Mouse (Mus musculus): ENCODE data around the gene Lmbrd1.
"Not testable (repeated sequence)": the region's sequence is repeated elsewhere in the genome, so short reads cannot be mapped to it uniquely, and the experiment has no call there.

Lmbrd1 gene

DNA sequence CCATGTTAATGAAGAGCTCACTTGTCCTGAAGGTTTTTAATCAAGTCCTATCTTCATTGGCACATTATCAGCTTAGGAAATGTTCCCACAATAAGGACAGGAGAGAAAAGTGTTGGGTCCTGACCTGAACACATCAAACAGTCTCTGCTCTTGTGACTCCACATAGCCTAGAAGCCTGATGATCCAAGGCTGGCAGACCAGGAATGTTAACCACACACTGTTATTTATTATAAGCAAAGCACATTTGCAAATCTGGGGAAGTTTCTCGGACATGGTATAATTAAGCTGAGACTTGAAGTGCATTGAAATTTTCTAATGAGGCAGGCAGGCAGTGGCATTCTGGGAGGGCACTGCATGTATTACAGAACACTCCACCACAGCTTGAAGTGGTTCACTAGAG lies 41.8 kb downstream of the Lmbrd1 start:
- DNase-seq (ENCODE audit: low read depth in 2 of 2, low spot score in 2 of 2): no peak

DNA sequence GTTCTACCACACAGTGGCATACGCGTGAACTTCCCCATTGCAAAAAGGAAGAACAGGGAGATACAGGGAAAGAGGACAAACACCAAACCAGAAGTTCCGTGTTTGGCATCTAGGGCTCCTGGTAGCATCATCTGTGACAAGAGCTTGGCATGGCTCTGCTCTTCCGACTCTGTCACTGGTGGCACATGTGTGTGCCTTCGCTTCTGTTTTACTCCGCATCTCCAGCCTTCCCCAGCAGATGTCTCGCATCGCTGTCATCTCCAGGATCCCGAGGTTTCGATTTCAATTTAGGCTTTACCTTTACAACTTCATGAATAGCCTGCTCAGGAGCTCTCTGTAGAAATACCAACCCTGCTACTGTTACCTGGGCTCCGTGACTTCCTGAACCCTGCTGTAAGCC lies 51.4 kb downstream of the Lmbrd1 start:
- no peak for DNase-seq (ENCODE audit: low read depth in 2 of 2, low spot score in 2 of 2)

DNA sequence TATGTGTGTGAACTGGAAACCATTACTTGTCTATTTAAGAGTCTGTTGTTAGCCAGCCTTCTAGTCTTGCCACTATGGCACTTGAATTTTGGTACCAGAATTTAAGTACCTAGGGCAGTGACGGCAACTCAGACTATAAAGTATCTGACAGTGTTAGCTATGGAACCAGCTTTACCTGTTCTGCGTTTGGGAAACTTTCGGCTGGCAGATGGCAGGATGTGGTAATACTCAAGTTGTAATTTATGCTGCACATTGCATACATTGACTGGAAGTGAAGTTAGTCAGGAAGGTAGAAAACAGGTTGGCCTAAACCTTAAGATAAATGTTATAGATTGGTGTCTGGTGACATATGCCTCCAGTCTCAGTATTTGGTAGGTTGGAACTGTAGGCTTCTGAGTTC lies 53.9 kb downstream of the Lmbrd1 start:
- no peak for DNase-seq (ENCODE audit: low read depth in 2 of 2, low spot score in 2 of 2)

DNA sequence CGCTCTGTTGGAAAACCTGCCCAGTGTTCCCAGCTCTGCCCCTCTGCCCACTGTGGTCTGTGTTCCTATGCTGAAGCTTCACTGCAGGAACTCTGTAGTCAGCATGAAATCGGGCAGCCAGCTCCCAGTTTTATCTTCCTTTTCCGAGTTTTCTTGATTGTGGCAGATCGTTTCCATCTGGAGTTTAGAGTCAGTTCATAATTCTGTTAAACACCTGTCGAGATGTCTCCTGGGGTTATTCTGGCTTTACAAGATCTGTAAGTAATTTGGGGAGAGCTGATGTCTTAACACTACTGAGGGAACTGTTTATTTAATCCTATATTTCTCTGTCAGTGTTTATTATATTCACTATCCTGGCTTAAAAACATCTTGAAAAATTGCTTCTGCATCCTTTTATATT lies 56.4 kb downstream of the Lmbrd1 start:
- DNase-seq (ENCODE audit: low read depth in 2 of 2, low spot score in 2 of 2): no peak

DNA sequence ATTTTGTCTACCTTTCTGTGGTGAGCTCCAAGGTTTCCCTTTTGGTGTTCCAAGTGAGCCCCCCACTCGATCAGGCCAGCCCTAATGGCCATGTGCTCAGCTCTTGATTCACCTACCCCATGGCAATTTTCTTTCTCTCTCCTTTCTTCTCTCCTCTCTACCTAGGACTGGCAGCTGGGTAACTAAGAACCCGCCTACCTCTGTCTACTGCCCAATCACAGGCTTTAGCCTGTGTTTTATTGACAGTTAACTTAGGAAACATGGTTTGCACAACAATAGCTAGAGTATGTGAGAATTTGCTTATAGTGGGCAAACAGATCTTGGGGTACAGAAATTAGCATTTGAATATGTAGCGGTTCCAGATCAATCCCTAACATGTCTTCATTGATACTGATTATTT lies 62.5 kb downstream of the Lmbrd1 start:
- DNase-seq (ENCODE audit: low read depth in 2 of 2, low spot score in 2 of 2): no peak

DNA sequence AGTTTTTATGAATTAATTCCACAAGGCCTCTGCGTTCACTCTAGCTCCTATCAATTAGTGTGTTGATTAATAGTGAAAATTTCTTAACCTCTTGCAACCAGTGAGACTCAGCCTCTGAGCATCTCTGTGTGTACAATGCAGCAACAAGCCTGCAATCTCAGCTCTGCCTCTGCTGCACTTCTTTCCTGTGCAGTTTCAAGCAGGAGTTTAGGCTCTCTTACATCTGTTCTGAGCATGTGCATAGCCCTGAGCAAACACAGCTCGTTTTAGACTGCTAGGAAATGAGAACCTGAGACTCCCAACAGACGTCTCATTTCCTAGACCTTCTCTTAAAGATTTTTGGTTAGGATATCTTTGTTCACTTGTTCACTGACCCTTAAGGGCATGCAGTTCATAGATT lies 63.1 kb downstream of the Lmbrd1 start:
- no peak for DNase-seq (ENCODE audit: low read depth in 2 of 2, low spot score in 2 of 2)

DNA sequence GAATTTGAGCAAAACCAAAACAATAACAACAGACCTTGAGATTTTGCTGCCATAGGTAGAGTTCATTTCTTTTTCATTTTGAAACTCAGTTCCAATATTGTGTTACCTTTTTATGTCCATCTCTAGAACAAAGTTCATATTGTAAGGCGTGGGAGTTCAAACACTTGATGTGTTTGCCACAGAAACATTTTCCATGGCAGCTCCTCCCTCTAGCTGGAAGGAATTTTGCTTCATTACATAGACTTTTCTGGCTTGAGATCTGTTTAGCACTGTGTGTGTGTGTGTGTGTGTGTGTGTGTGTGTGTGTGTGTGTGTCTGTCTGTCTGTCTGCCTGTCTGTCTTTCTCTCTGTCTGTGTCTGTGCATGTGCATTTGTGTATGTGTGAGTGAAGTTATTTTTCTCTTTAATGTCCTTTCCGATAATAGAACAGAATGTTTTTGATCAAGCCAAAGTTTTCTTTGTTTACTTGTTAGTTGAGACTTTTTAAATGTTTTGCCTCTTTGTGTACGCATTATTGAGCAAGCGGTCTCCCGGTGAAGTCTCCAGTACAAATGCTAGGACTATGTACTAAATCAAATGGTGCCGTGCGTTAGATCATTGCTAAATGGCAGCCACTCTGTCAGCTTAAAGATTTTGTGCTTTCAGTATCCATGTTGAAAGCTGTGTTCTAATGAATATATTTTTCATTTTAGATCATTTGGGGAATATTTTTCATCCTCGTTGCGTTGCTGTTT lies 64.9 kb downstream of the Lmbrd1 start:
- DNase-seq (ENCODE audit: low read depth in 2 of 2, low spot score in 2 of 2): no peak

DNA sequence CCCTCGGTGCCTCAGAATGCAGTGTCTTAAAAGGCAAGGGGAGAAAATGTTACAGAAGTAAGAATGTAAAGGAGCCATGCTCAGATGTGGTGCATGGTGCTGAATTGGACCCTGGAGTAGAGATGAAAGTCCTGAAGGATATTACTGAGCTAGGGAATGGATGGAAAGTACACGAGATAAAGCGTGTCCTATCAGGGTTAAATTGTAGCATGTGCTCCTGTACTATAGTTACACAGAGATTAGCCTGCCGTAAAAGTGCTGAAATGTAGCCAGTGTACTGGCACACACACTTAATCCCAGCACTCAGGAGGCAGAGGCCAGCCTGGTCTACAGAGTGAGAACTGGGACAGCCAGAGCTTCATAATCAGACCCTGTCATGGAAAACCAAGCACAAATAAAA lies 74.3 kb downstream of the Lmbrd1 start:
- DNase-seq (ENCODE audit: low read depth in 2 of 2, low spot score in 2 of 2): no peak

DNA sequence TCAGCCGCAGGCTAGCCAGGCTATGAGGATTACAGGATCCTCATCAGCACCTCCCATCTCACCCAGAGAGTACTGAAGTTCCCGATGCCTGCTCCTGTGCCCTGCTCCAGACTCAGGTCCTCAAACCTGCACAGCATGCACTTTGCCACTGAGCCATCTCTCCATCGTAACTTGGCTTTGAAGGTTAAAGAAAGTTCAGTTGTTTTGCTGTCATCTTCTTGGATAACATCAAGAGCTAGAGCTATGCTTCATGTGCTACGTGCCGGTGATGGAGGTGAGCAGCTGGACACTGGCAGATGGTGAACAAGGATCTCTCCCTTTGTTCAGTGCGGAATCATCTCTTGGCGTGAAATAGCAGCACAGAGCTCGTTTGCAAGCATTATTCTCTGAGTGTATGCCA lies 80.1 kb downstream of the Lmbrd1 start:
- DNase-seq (ENCODE audit: low read depth in 2 of 2, low spot score in 2 of 2): no peak

DNA sequence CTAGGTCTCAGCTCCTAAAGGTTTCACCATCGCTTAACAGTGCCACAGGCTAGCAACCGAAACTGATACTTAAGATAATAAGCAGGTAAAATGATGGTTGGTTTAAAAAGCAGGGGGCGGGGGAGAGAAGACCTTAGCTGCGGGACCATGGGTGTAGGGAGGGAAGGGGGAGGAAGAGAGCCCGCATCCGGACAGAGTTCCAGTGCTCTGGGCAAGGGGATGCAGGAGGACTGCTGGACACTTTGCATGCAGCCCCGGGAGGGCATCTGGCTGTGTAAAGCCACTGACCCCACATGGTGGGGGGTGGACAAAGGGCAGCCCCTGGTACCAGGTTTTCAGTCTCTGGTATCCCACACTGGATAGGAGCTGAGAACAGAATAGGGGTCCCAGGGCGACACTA lies 88.0 kb downstream of the Lmbrd1 start:
- no peak for DNase-seq (ENCODE audit: low read depth in 2 of 2, low spot score in 2 of 2)

DNA sequence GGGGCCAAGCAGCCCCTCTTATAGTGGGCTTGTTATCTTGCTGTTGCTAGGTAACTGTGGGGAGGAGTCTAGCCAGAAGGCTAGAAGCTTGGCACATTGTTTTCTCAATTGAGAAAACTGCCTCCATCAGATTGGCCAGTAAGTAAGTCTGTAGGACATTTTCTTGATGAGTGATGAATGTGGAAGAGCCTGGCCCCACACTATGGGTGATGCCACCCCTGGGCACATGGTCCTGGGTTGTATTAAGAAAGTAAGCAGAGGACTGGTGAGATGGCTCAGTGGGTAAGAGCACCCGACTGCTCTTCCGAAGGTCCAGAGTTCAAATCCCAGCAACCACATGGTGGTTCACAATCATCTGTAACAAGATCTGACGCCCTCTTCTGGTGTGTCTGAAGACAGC lies 88.8 kb downstream of the Lmbrd1 start:
- DNase-seq (ENCODE audit: low read depth in 2 of 2, low spot score in 2 of 2): not testable (repeated sequence)

DNA sequence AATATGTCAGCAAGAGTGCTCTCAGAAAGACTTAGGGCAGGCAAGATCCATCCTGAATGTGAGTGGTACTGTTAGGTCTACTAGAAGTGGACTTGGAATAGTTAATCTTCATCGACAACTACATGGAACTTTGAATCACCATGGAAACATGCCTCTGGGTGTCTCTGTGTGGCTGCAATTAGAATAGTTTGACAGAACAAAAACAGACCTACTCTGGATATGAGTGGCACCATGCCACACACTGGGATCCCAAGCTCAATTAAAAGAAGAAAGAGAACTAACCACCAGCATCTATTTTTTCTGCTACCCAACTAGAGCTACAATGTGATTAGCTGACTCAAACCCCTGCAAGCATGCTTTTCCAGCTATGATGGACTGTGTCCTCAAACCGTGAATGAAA lies 95.2 kb downstream of the Lmbrd1 start:
- no peak for DNase-seq (ENCODE audit: low read depth in 2 of 2, low spot score in 2 of 2)

DNA sequence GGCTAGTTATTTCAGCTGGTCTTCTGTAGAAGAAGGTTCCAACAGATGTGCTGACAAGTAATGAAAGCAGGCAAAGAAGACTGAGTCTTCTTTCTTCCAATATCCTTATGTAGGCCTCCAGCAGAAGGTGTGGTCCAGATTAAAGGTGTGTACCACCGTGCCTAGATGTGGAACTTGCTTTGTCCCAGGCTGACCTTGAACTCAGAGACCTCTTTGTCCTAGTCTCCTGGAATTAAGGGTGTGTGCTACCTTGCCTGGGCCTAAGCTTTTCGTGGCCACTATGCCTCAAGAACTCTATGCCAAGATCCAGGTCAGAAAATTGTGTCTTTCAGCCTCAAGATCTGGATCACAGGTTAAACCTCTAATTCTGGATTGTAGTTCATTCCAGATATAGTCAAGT lies 98.1 kb downstream of the Lmbrd1 start:
- DNase-seq (ENCODE audit: low read depth in 2 of 2, low spot score in 2 of 2): no peak

DNA sequence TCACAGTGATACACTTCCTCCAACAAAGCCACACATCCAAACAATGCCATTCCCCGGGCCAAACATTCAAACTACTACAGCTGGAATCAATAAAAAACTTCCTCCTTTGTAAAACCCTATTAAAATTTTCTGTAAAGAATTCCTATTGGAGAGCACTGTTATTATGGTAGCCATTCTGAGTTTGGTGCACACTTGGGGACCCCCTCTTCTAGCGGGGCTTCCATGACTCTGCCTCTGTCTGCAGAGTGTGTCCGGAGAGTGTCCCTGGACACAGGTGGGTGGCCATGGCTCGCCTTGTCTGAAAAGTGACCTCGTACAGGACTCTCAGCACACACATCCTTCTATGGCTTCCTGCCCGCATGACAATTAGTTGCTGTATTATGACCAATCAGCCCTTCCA lies 114.7 kb downstream of the Lmbrd1 start:
- no peak for DNase-seq (ENCODE audit: low read depth in 2 of 2, low spot score in 2 of 2)

DNA sequence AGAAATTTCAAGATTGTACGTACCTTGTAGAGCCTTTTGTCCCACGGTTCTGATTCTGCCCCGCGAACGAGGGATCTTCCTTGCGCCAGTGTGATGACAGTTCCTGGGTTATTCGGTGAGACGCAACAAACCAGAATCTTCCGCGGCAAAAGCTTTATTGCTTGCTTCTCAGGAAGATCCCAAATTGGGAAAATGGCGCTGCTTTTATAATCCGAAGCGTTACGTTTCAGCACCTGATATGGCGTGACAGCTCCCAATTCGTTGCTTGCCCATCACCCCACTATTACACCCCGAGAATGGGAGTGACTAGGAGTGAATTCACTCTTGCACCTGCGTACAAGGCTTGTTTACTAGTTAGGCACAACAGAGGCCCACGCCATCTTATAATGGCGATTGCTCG lies 129.5 kb downstream of the Lmbrd1 start:
- DNase-seq (ENCODE audit: low read depth in 2 of 2, low spot score in 2 of 2): not testable (repeated sequence)
